Mouse (Mus musculus) spleen, adult 2 months (tissue): ENCODE measurements around the gene Ndufs5.

ENCODE experiments used
- CTCF ChIP-seq: fragments of 200-500 bp; IDR thresholded peaks from 2 replicates; pipeline ENCODE4 v1.5.1; 2011; ENCODE audit warnings: mild to moderate bottlenecking, inconsistent platforms; ENCODE audit not compliant: insufficient read depth, insufficient read length, insufficient replicate concordance; ENCODE audit errors: extremely low read depth
- POLR2A ChIP-seq: fragments of 200-500 bp; IDR thresholded peaks from 2 replicates; pipeline ENCODE4 v1.6.1; 2011; ENCODE audit warnings: low read depth, low read length, inconsistent platforms

GRCm38 (mm10) chr4:123718434-123718780, 405 bp upstream of the Ndufs5 start:
- TF ChIP-seq CTCF = no peak
- TF ChIP-seq POLR2A = no peak
